Mouse (Mus musculus): ENCODE results near the gene Vmn1r18. TPM values are rescaled to one million over a fixed set of nuclear protein-coding genes. Genes with fewer than 3 reads are reported as not detected.
"Not testable (repeated sequence)": the region's sequence is repeated elsewhere in the genome, so short reads cannot be mapped to it uniquely, and the experiment has no call there.

Vmn1r18 gene
- total and polyA plus RNA-seq, 3 experiments, result under 0.01 TPM; not detected in 2

DNA sequence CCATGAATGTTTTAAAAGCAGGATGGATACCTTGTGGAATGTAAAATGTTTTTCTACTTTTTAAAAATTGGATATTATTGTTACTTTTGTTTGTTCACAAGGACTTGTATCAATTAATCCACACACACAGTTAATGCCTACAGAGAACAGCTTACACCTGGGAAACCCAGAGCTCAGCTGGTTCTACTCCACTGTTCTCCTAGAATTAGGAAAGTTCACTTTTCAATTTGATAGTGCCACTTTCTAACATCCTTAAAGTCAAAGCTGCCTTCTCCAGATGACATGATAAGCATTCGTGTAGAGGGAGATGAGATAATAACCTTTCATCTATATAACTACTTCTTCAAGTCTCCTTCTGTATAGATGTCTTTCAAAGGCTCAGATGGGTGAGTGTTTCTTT lies 33.0 kb upstream of the Vmn1r18 start, which contains the start of gene Vmn1r20:
Gene Vmn1r20, plus strand, starts transcription at position 301 of the 400 bp plus-strand sequence.
- Histone ChIP-seq H3K4me3 (ENCODE audit: control insufficient read depth in 1 of 2, insufficient read depth in 1 of 2, low read depth in 2 of 2, low read length in 2 of 2) (no peak within 1 kb of the TSS), H3K36me3 (ENCODE audit: control insufficient read depth in 1 of 2, insufficient read depth in 2 of 2, low read length in 2 of 2) (no peaks in the 10 kb centered on the region), H3K4me1 (ENCODE audit: control insufficient read depth in 1 of 2, insufficient read depth in 2 of 2, low read length in 2 of 2) (no peaks in the 10 kb centered on the region), H3K27me3 (ENCODE audit: control insufficient read depth in 1 of 2, insufficient read depth in 2 of 2, low read length in 2 of 2) (no peaks in the 10 kb centered on the region), H3K27ac (ENCODE audit: control insufficient read depth, low read depth, low read length) (no peak within 1 kb of the TSS), H3K79me2 (ENCODE audit: control insufficient read depth, insufficient read depth, low read length, poor library complexity) (no peaks in the 10 kb centered on the region), H3K9ac (ENCODE audit: control insufficient read depth, low read depth, low read length, poor library complexity, severe bottlenecking) (no peak within 1 kb of the TSS), H3K9me3 (replicated peaks; ENCODE audit: insufficient read depth, low read length) (no peaks in the 10 kb centered on the region)
- TF ChIP-seq CHD2 (IDR thresholded peaks at IDR 0.05; ENCODE audit: low read length), result no peak
- TF ChIP-seq ETS1 (IDR thresholded peaks at IDR 0.05; ENCODE audit: low read depth, low read length), result no peak
- no peak for TF ChIP-seq ZNF384 (IDR thresholded peaks at IDR 0.05; ENCODE audit: low read depth, low read length)
- no peak for TF ChIP-seq NRF1 (IDR thresholded peaks at IDR 0.05; ENCODE audit: insufficient read depth, low read depth, low read length, poor library complexity, severe bottlenecking)
- TF ChIP-seq SIN3A (IDR thresholded peaks at IDR 0.05; ENCODE audit: low read length), result no peak
- DNase-seq (ENCODE audit: low read depth, low spot score), result no peak

GRCm38 (mm10) chr6:57403480-57403879 lies 7.9 kb upstream of the Vmn1r18 start, which contains the start of gene Vmn1r19:
Gene Vmn1r19, plus strand, starts transcription at chr6:57403780.
- DNase-seq (ENCODE audit: low read depth, low spot score), result not testable (repeated sequence)

DNA sequence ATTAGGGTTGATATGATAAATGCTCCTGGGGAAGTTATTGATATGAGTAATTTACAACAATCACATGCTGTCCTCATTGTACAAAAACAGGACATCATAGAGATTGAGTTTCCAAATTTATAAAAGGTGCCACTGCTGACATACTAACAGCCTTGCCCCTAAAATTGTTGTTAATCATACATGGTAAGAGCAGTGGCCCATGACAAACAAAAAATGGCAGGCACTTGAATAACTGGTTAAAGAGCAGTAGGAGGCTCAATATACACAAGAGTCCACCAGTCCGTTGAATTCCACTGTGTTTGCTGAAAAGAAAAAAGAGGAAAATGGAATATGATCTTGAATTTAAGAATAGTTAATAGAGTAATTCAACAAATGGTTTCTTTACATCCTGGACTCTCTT lies 28.1 kb downstream of the Vmn1r18 start:
- Histone ChIP-seq H3K4me1 (ENCODE audit: control insufficient read depth in 1 of 2, insufficient read depth in 2 of 2, low read length in 2 of 2) (no peaks in the 10 kb centered on the region), H3K4me3 (ENCODE audit: control insufficient read depth in 1 of 2, insufficient read depth in 1 of 2, low read depth in 2 of 2, low read length in 2 of 2) (no peak overlapping the region), H3K27ac (ENCODE audit: control insufficient read depth, low read depth, low read length) (no peak overlapping the region), H3K79me2 (ENCODE audit: control insufficient read depth, insufficient read depth, low read length, poor library complexity) (no peaks in the 10 kb centered on the region), H3K36me3 (ENCODE audit: control insufficient read depth in 1 of 2, insufficient read depth in 2 of 2, low read length in 2 of 2) (no peaks in the 10 kb centered on the region), H3K9ac (ENCODE audit: control insufficient read depth, low read depth, low read length, poor library complexity, severe bottlenecking) (no peak overlapping the region), H3K27me3 (ENCODE audit: control insufficient read depth in 1 of 2, insufficient read depth in 2 of 2, low read length in 2 of 2) (no peaks in the 10 kb centered on the region), H3K9me3 (replicated peaks; ENCODE audit: insufficient read depth, low read length) (no peaks in the 10 kb centered on the region)
- TF ChIP-seq POLR2AphosphoS5 (IDR thresholded peaks at IDR 0.05; ENCODE audit: borderline replicate concordance, low read depth, low read length), result no peak
- no peak for TF ChIP-seq MAX (IDR thresholded peaks at IDR 0.05; ENCODE audit: low read length)
- TF ChIP-seq TCF12 (IDR thresholded peaks at IDR 0.05; ENCODE audit: low read depth, low read length), result no peak
- no peak for TF ChIP-seq MAFK (IDR thresholded peaks at IDR 0.05; ENCODE audit: borderline replicate concordance, low read depth, low read length)
- TF ChIP-seq BHLHE40 (IDR thresholded peaks at IDR 0.05; ENCODE audit: borderline replicate concordance, low read depth, low read length), result no peak
- no peak for TF ChIP-seq MAZ (IDR thresholded peaks at IDR 0.05; ENCODE audit: low read depth, low read length)
- no peak for DNase-seq (ENCODE audit: low read depth, low spot score)

More at GRCm38 (mm10) chr6:57403480-57403879, 7.9 kb upstream of the Vmn1r18 start, which contains the start of gene Vmn1r19:
- not testable (repeated sequence) for H3K4me3 ChIP-seq (ENCODE audit: control insufficient read depth in 1 of 2, insufficient read depth in 1 of 2, low read depth in 2 of 2, low read length in 2 of 2); H3K79me2 ChIP-seq (ENCODE audit: control insufficient read depth, insufficient read depth, low read length, poor library complexity); H3K27me3 ChIP-seq (ENCODE audit: control insufficient read depth in 1 of 2, insufficient read depth in 2 of 2, low read length in 2 of 2); H3K27ac ChIP-seq (ENCODE audit: control insufficient read depth, low read depth, low read length); H3K9me3 ChIP-seq (replicated peaks; ENCODE audit: insufficient read depth, low read length); H3K4me1 ChIP-seq (ENCODE audit: control insufficient read depth in 1 of 2, insufficient read depth in 2 of 2, low read length in 2 of 2); H3K36me3 ChIP-seq (ENCODE audit: control insufficient read depth in 1 of 2, insufficient read depth in 2 of 2, low read length in 2 of 2); H3K9ac ChIP-seq (ENCODE audit: control insufficient read depth, low read depth, low read length, poor library complexity, severe bottlenecking)

GRCm38 (mm10) chr6:57365866-57366265 lies 29.7 kb downstream of the Vmn1r18 start:
- not testable (repeated sequence) for H3K27me3 ChIP-seq (ENCODE audit: control insufficient read depth in 1 of 2, insufficient read depth in 2 of 2, low read length in 2 of 2); H3K4me3 ChIP-seq (ENCODE audit: control insufficient read depth in 1 of 2, insufficient read depth in 1 of 2, low read depth in 2 of 2, low read length in 2 of 2); H3K9me3 ChIP-seq (replicated peaks; ENCODE audit: insufficient read depth, low read length); H3K4me1 ChIP-seq (ENCODE audit: control insufficient read depth in 1 of 2, insufficient read depth in 2 of 2, low read length in 2 of 2); H3K9ac ChIP-seq (ENCODE audit: control insufficient read depth, low read depth, low read length, poor library complexity, severe bottlenecking); H3K36me3 ChIP-seq (ENCODE audit: control insufficient read depth in 1 of 2, insufficient read depth in 2 of 2, low read length in 2 of 2); H3K79me2 ChIP-seq (ENCODE audit: control insufficient read depth, insufficient read depth, low read length, poor library complexity); DNase-seq (ENCODE audit: low read depth, low spot score); H3K27ac ChIP-seq (ENCODE audit: control insufficient read depth, low read depth, low read length)

All from MEL (cell line).